Mouse (Mus musculus): ENCODE measurements around the gene Rcan1.
"Not testable (repeated sequence)": the region's sequence is repeated elsewhere in the genome, so short reads cannot be mapped to it uniquely, and the experiment has no call there.

The Rcan1 gene

GRCm38 (mm10) chr16:92470706-92471105 lies at the start of gene Rcan1:
TSS of gene Rcan1 (minus strand) at chr16:92470867.
- no peak for DNase-seq (ENCODE audit: low spot score in 2 of 2)

- peak in 1 of 2 experiments; percentile 15 for DNase-seq (ENCODE audit: low spot score in 2 of 2)
These were observed 49.3 kb upstream of the Rcan1 start for GRCm38 (mm10) chr16:92519820-92520492.

- DNase-seq (ENCODE audit: low spot score in 2 of 2): no peak
These were observed 48.1 kb upstream of the Rcan1 start for GRCm38 (mm10) chr16:92518718-92519117.

GRCm38 (mm10) chr16:92516139-92516538 lies 45.5 kb upstream of the Rcan1 start:
- no peak for DNase-seq (ENCODE audit: low spot score in 2 of 2)

GRCm38 (mm10) chr16:92514896-92515295 lies 44.2 kb upstream of the Rcan1 start:
- not testable (repeated sequence) for DNase-seq (ENCODE audit: low spot score in 2 of 2)

GRCm38 (mm10) chr16:92511773-92512391 lies 41.2 kb upstream of the Rcan1 start:
- no peak for DNase-seq (ENCODE audit: low spot score in 2 of 2)

- DNase-seq (ENCODE audit: low spot score in 2 of 2): no peak
These were observed 40.4 kb upstream of the Rcan1 start for GRCm38 (mm10) chr16:92510835-92511772.

GRCm38 (mm10) chr16:92507573-92507972 lies 36.9 kb upstream of the Rcan1 start:
- DNase-seq (ENCODE audit: low spot score in 2 of 2): no peak

GRCm38 (mm10) chr16:92503105-92503504 lies 32.4 kb upstream of the Rcan1 start:
- DNase-seq (ENCODE audit: low spot score in 2 of 2): no peak

GRCm38 (mm10) chr16:92500534-92500933 lies 29.9 kb upstream of the Rcan1 start:
- DNase-seq (ENCODE audit: low spot score in 2 of 2): no peak

GRCm38 (mm10) chr16:92499324-92499723 lies 28.7 kb upstream of the Rcan1 start:
- no peak for DNase-seq (ENCODE audit: low spot score in 2 of 2)

- DNase-seq (ENCODE audit: low spot score in 2 of 2): no peak
These were observed 27.9 kb upstream of the Rcan1 start for GRCm38 (mm10) chr16:92498589-92498981.

- no peak for DNase-seq (ENCODE audit: low spot score in 2 of 2)
These were observed 27.4 kb upstream of the Rcan1 start for GRCm38 (mm10) chr16:92497851-92498588.

- no peak for DNase-seq (ENCODE audit: low spot score in 2 of 2)
These were observed 18.7 kb upstream of the Rcan1 start for GRCm38 (mm10) chr16:92489356-92489755.

GRCm38 (mm10) chr16:92488456-92488855 lies 17.8 kb upstream of the Rcan1 start:
- DNase-seq (ENCODE audit: low spot score in 2 of 2): no peak

- DNase-seq (ENCODE audit: low spot score in 2 of 2): peak; percentile 13 to 27
These were observed 16.8 kb upstream of the Rcan1 start for GRCm38 (mm10) chr16:92487489-92487888.

GRCm38 (mm10) chr16:92487086-92487485 lies 16.4 kb upstream of the Rcan1 start:
- no peak for DNase-seq (ENCODE audit: low spot score in 2 of 2)

- DNase-seq (ENCODE audit: low spot score in 2 of 2): no peak
These were observed 14.8 kb upstream of the Rcan1 start, which contains the start of gene Clic6 for GRCm38 (mm10) chr16:92485436-92485835. TSS of gene Clic6 (plus strand) at chr16:92485736.

GRCm38 (mm10) chr16:92478561-92479150 lies 8.0 kb upstream of the Rcan1 start:
- DNase-seq (ENCODE audit: low spot score in 2 of 2): peak in 1 of 2 experiments; percentile 25

- DNase-seq (ENCODE audit: low spot score in 2 of 2): no peak
These were observed 4.6 kb upstream of the Rcan1 start for GRCm38 (mm10) chr16:92475093-92475860.
